Mouse (Mus musculus): ENCODE data around the gene Commd7.

DNA sequence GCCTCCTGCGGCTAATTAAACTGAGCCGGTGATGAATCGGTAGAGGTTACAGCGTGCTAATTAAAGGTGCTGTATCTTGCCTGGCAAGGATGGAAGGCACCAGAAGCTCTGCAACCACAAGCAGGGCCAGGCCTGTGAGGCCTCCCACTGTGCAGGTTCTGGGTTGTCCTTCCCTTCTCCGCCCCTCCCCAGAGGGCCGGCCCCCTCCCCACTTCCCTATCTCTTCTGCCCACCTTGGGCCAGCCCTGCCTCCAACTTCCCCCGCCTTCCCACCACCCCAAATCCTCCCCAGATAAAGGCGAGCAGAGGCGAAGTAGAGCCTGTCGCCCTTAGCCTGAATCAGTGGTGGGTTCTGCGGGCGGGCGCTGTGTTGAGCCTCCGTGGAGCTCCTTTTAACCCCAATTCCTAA, 48.9 kb downstream of the Commd7 start:
- no peak for TF ChIP-seq CTCF (IDR thresholded peaks at IDR 0.05; ENCODE audit: extremely low read depth, insufficient read depth, low read length)
- TF ChIP-seq POLR2A (IDR thresholded peaks at IDR 0.05; ENCODE audit: extremely low read depth, insufficient read depth, low read length) = no peak

Data from cortical plate, adult 2 months (tissue).